Mouse (Mus musculus) kidney, adult 9 months (tissue): ENCODE measurements around the gene Cacna1i.

Experiments used
- DNase-seq: peaks from one replicate; pipeline ENCODE4 v3.0.0; 2022

Gene Cacna1i

GRCm38 (mm10) chr15:80413988-80414721 lies 127.1 kb downstream of the Cacna1i start:
- peak; percentile 36 for DNase-seq

- no peak for DNase-seq
Measured at GRCm38 (mm10) chr15:80415132-80415531, 128.1 kb downstream of the Cacna1i start.

GRCm38 (mm10) chr15:80417066-80417465 lies 130.0 kb downstream of the Cacna1i start:
- no peak for DNase-seq

- no peak for DNase-seq
Measured at GRCm38 (mm10) chr15:80418146-80418545, 131.1 kb downstream of the Cacna1i start.

GRCm38 (mm10) chr15:80430324-80430723 lies 143.3 kb downstream of the Cacna1i start:
- DNase-seq: no peak

- DNase-seq: no peak
Measured at GRCm38 (mm10) chr15:80436961-80437360, 149.9 kb downstream of the Cacna1i start.

GRCm38 (mm10) chr15:80437996-80438395 lies 151.0 kb downstream of the Cacna1i start:
- DNase-seq: no peak

GRCm38 (mm10) chr15:80438423-80438822 lies 151.4 kb downstream of the Cacna1i start:
- peak; percentile 57 for DNase-seq

- no peak for DNase-seq
Measured at GRCm38 (mm10) chr15:80440195-80440594, 153.2 kb downstream of the Cacna1i start.

- no peak for DNase-seq
Measured at GRCm38 (mm10) chr15:80445956-80446687, 159.1 kb downstream of the Cacna1i start.
